Mouse (Mus musculus) kidney, embryonic 14.5 days (tissue): Measurements from ENCODE around the gene Stpg1. TPM values are rescaled to one million over a fixed set of nuclear protein-coding genes. Genes with fewer than 3 reads are reported as not detected.

Experiments used
- ATAC-seq: fragments of 200-750 bp; cut with Nextera tagmentation; 2 replicates; pipeline ENCODE4 v1.8.0; 2017; ENCODE audit warnings: moderate number of reproducible peaks, mild to moderate bottlenecking, moderate TSS enrichment, moderate library complexity; ENCODE audit not compliant: low FRiP score, low TSS enrichment
- H3K27ac ChIP-seq: fragments of 300-500 bp; sonication (generic); 2 replicates; pipeline ENCODE4 v1.5.1; 2014; ENCODE audit warnings: low read depth, mild to moderate bottlenecking, low read length, moderate library complexity, mixed read lengths
- H3K27me3 ChIP-seq: fragments of 300-500 bp; sonication (generic); 2 replicates; pipeline ENCODE4 v1.6.1; 2014; ENCODE audit warnings: mild to moderate bottlenecking, low read length; ENCODE audit not compliant: control insufficient read depth, insufficient read depth
- H3K36me3 ChIP-seq: fragments of 300-500 bp; sonication (generic); 2 replicates; pipeline ENCODE4 v1.6.1; 2014; ENCODE audit warnings: low read length, mixed read lengths; ENCODE audit not compliant: control insufficient read depth, insufficient read depth
- H3K4me1 ChIP-seq: fragments of 300-500 bp; sonication (generic); 2 replicates; pipeline ENCODE4 v1.6.1; 2014; ENCODE audit warnings: low read length, mixed read lengths; ENCODE audit not compliant: control insufficient read depth, insufficient read depth
- H3K4me2 ChIP-seq: fragments of 300-500 bp; sonication (generic); replicated peaks from 2 replicates; pipeline ENCODE4 v1.6.1; 2014; ENCODE audit warnings: low read depth, mild to moderate bottlenecking, low read length
- H3K4me3 ChIP-seq: fragments of 300-500 bp; sonication (generic); 2 replicates; pipeline ENCODE4 v1.5.1; 2014; ENCODE audit warnings: mild to moderate bottlenecking, low read length
- H3K9ac ChIP-seq: fragments of 300-500 bp; sonication (generic); 2 replicates; pipeline ENCODE4 v1.6.1; 2014; ENCODE audit warnings: low read depth, mild to moderate bottlenecking, low read length, moderate library complexity
- H3K9me3 ChIP-seq: fragments of 300-500 bp; sonication (generic); 2 replicates; pipeline ENCODE4 v1.6.1; 2016; ENCODE audit warnings: low read length; ENCODE audit not compliant: control insufficient read depth
- WGBS: fragments of 180-500 bp; shearing (Covaris S2); extraction: QIAGEN DNeasy Blood & Tissue Kit; methylation state at CpG from one replicate; pipeline ENCODE4 v1.1.7; 2014; 5-methylcytosine and 5-hydroxymethylcytosine counted together
- microRNA-seq: library from miRNA; unstranded; fragments of <30 nt; microRNA quantifications from one replicate; pipeline ENCODE4, GENCODE M21; 2016
- polyA plus RNA-seq: library from polyadenylated mRNA; unstranded; fragments of >200 nt; fragmentation: Nextera tagmentation; extraction: Ambion mirVana; gene quantifications from 2 replicates; pipeline ENCODE4 v1.2.1, GENCODE M21; 2014

The Stpg1 gene
- polyA plus RNA-seq, 1 experiment from 2014 or later, result 0.81 TPM

- Histone ChIP-seq H3K27me3 (peaks cover 52% of the 10 kb centered on the region), H3K9me3 (no peaks in the 10 kb centered on the region), H3K9ac (no peak within 1 kb of the TSS), H3K36me3 (no peaks in the 10 kb centered on the region), H3K4me2 (peak within 1 kb of the TSS; percentile 52), H3K4me3 (peak within 1 kb of the TSS; percentile 22), H3K4me1 (peaks cover 13% of the 10 kb centered on the region; the same call in 1 of the 2 replicates), H3K27ac (no peak within 1 kb of the TSS)
- WGBS, result under 1% methylated on average over 31 of the region's 31 CpGs
- ATAC-seq, result peak; percentile 51; the same call in 1 of the 2 replicates
Observed at GRCm38 (mm10) chr4:135573251-135573808, 78.7 kb downstream of the Stpg1 start, which contains the start of gene Grhl3. Gene Grhl3, minus strand, starts transcription at chr4:135573630.

- Histone ChIP-seq H3K4me3 (no peak overlapping the region), H3K36me3 (no peaks in the 10 kb centered on the region), H3K4me2 (no peak overlapping the region), H3K9me3 (no peaks in the 10 kb centered on the region), H3K9ac (no peak overlapping the region), H3K4me1 (peaks cover 8% of the 10 kb centered on the region; the same call in 1 of the 2 replicates), H3K27me3 (peaks cover 34% of the 10 kb centered on the region), H3K27ac (no peak overlapping the region)
- no peak for ATAC-seq
- WGBS, result 64% methylated on average over 15 of the region's 15 CpGs
Observed at GRCm38 (mm10) chr4:135575365-135576140, 81.0 kb downstream of the Stpg1 start.

DNA sequence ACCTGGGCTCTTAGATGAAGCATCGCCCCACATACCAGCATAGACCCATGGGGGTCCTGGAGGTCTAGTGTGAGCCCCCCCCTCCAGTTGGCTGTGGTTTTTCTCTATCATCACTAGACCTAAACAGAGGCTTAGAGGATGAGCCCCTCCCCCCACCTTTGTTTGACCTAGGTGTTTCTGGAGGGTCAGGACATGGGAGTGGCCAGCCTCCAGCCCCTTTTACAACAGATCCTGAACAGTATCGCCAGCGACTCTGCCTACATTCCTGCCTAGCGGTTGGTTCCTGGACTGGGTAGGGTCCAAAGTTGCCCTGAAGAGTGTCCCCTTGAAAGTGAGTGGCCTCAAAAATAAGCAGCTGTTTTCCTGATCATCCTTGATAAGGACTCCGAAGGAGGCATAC is 83.9 kb downstream of the Stpg1 start:
- WGBS, result 79% methylated on average over 5 of the region's 5 CpGs
- Histone ChIP-seq H3K27ac (no peak overlapping the region), H3K9me3 (no peaks in the 10 kb centered on the region), H3K9ac (no peak overlapping the region), H3K27me3 (peaks cover 6% of the 10 kb centered on the region), H3K4me3 (no peak overlapping the region), H3K4me1 (peaks cover under 1% of the 10 kb centered on the region; the same call in 1 of the 2 replicates), H3K36me3 (no peaks in the 10 kb centered on the region), H3K4me2 (no peak overlapping the region)
- ATAC-seq, result no peak

DNA sequence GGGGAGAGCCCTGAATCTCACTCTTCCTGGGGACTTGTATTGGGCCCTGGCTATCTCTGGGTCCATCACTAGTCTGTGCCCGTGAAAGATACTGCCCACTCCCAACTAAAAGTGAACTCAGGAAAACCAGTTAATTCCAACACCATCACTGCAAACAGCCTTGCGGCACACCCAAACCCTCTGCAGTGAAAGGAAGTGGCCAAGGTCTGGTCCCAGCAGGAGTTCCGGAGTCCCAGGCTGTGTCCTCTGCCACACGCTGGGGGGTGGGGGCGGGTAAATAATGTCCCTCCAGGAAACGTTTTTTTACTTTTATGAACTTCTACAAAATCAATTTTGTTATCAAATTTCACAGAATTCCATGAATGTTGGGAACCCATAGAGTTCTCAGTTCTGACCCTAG is 85.1 kb downstream of the Stpg1 start:
- no peak for ATAC-seq
- Histone ChIP-seq H3K27me3 (no peaks in the 10 kb centered on the region; the same call in 1 of the 2 replicates), H3K4me1 (no peaks in the 10 kb centered on the region), H3K4me2 (no peak overlapping the region), H3K36me3 (no peaks in the 10 kb centered on the region), H3K9ac (no peak overlapping the region), H3K9me3 (no peaks in the 10 kb centered on the region), H3K4me3 (no peak overlapping the region), H3K27ac (no peak overlapping the region)
- WGBS, result 64% methylated on average over 6 of the region's 6 CpGs

DNA sequence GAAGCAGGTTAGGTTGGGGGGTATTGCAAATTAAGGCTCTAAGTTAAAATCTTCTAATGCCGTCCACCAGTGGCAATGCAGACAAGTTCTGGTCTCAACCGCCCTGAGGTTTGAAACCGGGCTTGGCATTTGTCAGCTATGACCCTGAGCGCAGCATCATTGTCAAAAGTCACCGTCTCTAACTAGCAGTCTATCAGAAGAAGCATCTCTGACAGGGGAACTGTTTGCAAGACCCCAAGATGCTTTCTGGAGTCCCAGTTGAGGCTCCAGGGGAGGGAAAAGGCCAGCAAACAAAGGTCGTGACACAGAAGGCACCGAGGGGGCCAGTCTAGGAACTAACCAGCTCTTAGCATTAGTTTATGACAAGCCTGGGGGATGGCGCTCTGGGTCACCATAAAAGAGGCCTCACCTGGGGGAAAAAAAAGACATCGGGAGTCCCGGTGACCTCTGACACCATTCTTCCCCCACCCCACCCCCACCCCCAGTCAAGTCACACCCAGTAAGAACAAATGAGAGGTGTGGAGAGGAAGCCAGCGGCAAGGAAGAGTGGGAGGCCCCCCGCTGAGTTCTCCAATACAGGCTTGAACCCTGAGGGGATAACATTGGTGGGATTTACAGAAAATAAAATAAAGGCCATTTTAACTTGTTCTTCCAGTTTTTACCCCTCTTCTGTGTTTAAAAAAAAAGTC is 86.8 kb downstream of the Stpg1 start:
- Histone ChIP-seq H3K9me3 (no peaks in the 10 kb centered on the region), H3K27me3 (no peaks in the 10 kb centered on the region), H3K4me3 (no peak overlapping the region), H3K27ac (no peak overlapping the region), H3K36me3 (no peaks in the 10 kb centered on the region), H3K9ac (no peak overlapping the region), H3K4me2 (no peak overlapping the region), H3K4me1 (no peaks in the 10 kb centered on the region)
- ATAC-seq, result no peak
- 27% methylated on average over 12 of the region's 12 CpGs for WGBS

GRCm38 (mm10) chr4:135584838-135585237 is 90.2 kb downstream of the Stpg1 start:
- H3K4me3 ChIP-seq, result no peak overlapping the region
- H3K4me1 ChIP-seq, result no peaks in the 10 kb centered on the region
- no peak overlapping the region for H3K27ac ChIP-seq
- no peaks in the 10 kb centered on the region for H3K9me3 ChIP-seq
- H3K9ac ChIP-seq, result no peak overlapping the region
- ATAC-seq, result no peak
- WGBS, result 54% methylated on average over 4 of the region's 4 CpGs
- H3K4me2 ChIP-seq, result no peak overlapping the region
- H3K27me3 ChIP-seq, result no peaks in the 10 kb centered on the region
- no peaks in the 10 kb centered on the region for H3K36me3 ChIP-seq

Small RNAs within 50 kb of the gene (microRNA-seq; reads per million reads assigned to microRNA genes)
- gene Gm25317, result not detected

Other genes starting within 250 kb of the Stpg1 start
- gene Clic4, start 222.0 kb upstream of the Stpg1 start, polyA plus RNA-seq, result 68.5 and 132 TPM in 2 replicates
- gene Srrm1, start 141.5 kb upstream of the Stpg1 start, polyA plus RNA-seq, result 254 and 273 TPM in 2 replicates
- gene Ncmap, start 96.6 kb upstream of the Stpg1 start, polyA plus RNA-seq, result 2.5 and 2.9 TPM in 2 replicates
- 14.1 and 15.2 TPM in 2 replicates for gene Rcan3, start 60.9 kb upstream of the Stpg1 start, polyA plus RNA-seq
- gene Nipal3, start 248 bp downstream of the Stpg1 start, polyA plus RNA-seq, result 2.7 and 3.8 TPM in 2 replicates
- 1.4 and 2.3 TPM in 2 replicates for gene Grhl3, start 78.8 kb downstream of the Stpg1 start, polyA plus RNA-seq
- 0.46 and 1.1 TPM in 2 replicates for gene Ifnlr1, start 191.5 kb downstream of the Stpg1 start, polyA plus RNA-seq
- not detected in 2 replicates for gene Il22ra1, start 233.4 kb downstream of the Stpg1 start, polyA plus RNA-seq